Mouse (Mus musculus) cortical plate, adult 2 months (tissue): Measurements from ENCODE around the gene Tbc1d12.

Experiments used
- CTCF ChIP-seq: fragments of 200-500 bp; IDR thresholded peaks from 2 replicates; pipeline ENCODE4 v1.5.1; 2011; ENCODE audit warnings: mild to moderate bottlenecking, control low read depth, low read length; ENCODE audit not compliant: insufficient read depth; ENCODE audit errors: extremely low read depth
- POLR2A ChIP-seq: fragments of 200-500 bp; IDR thresholded peaks from 2 replicates; pipeline ENCODE4 v1.6.1; 2011; ENCODE audit warnings: mild to moderate bottlenecking, low read length, control low read depth; ENCODE audit not compliant: insufficient read depth; ENCODE audit errors: extremely low read depth

DNA sequence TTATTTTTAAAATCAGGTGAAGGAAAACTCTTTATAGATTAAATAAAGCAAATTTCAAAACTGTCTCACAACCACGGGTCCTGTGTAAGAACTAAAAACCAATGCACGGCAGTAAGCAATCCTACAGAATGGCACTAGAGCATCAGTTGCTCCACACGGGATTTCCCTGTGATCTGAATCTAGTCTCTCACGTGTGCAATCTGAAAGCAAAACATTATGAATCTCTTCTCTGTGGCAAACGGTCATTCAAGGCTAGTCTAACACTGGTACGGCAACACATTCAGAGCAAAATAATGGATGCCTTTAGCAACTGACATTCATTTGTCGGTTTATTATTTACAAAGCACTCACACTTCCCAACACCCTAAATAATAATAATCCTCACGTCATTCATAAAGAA is 18.2 kb upstream of the Tbc1d12 start:
- no peak for TF ChIP-seq CTCF
- no peak for TF ChIP-seq POLR2A
